Mouse (Mus musculus) cerebellum, postnatal 36 days (tissue): ENCODE measurements around the gene Ctdsp2.

Source experiments
- DNase-seq, 2 experiments: peaks; one replicate each; pipeline ENCODE4 v3.0.0; 2021 to 2022; ENCODE audit warnings: mixed read lengths in 2 of 2

Gene Ctdsp2

GRCm38 (mm10) chr10:126963821-126964220 lies 14.7 kb upstream of the Ctdsp2 start:
- DNase-seq: no peak

DNA sequence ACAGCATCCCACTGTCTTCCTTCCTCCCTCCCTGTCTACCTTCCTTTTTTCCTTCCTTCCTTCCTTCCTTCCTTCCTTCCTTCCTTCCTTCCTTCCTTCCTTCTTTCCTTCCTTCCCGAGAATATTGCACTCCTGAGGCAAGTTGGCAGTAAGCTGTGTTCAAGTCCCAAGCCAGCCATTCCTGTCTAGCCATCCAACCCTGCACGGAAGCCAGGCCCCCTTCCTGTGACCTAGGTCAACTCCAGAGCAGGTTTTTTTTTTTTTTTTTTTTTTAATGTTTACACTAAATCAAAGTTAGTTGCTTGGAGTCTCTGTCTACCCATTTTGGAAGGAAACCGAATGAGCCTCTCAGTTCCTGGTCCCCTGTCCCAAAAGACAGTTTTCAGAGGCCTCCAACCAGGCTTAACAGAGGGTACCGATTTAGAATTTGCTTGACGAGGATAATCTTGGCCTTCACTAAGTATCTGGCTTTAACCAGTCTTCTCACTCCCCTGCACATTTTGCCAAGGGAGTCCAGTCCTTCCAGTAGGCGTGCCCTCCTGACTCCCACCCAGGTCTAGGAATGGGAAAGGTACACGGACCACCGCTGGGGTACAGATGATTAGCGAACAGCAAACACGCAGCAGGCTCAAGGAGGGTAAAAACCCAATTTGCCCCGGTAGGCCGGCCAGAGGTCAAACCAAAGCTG lies 7.0 kb upstream of the Ctdsp2 start:
- DNase-seq: no peak

DNA sequence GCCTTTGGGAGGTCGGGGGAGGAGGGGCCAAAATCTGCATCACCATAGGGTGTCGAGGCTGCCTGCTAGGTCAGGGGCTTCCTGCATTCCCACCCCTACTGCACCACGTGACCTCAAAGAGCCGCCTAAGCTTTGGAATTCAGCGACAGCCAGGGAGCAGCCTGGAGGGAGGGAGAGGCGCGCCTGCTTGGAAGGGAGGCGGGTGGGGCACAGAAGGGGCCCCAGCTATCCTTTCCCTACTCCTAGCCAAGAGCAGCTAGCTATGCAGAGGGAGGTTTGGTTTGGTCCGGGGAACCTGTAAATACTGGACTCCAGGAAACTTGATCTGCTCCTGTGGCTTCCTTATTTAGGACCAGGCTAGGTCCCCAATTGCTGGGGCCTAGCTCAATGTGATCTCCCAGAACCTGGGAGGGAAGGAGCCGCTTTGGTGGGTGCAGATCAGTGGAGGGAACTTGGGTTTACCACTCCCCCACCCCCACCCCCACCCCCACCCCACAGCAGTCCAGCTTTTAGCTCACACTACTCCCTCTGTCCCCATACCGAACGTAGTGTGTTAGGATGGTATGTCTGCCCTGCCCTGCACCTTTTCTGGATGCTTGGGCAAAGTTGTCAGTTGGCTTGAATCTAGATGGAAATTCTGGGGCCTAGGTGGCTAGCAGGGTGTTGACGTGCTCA lies 6.3 kb upstream of the Ctdsp2 start:
- no peak for DNase-seq

DNA sequence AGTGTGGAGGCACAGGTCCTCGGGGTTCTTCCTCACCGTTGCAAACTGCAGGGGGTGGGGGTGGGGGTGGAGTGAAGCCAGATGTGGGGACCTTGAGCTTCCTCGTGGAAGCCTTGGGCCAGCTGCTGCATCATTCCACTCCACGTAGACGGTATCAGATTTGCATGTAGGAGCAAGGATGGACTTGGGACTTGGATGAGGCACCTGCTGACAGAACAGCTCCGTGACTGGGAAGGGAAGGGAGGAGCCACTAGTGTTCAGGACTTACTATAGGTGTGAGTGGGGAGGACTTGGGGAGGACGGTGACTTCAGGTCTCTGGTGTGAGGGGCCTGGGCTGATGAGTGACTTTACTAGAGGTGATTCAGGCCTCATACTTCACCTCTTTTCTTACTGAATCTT lies 5.5 kb upstream of the Ctdsp2 start:
- DNase-seq: no peak

DNA sequence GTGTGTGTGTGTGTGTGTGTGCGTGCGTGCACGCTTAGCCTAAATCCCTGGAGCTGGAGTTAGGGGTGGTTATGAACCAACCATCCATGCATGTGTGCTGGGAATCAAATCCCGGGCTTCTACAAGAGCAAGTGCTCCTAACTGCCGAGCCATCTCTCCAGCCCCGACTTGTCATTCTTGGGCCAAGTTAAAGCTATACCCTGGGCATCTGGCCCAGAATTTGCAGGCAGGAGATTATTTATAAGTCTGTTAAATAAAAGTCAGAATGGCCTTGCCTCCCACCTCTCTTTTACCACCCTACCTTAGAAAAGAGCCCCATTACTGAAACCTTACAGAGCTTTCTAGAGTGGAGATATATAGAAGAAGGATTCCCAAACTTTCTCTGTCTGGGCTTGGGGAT lies 2.8 kb upstream of the Ctdsp2 start:
- DNase-seq: no peak

GRCm38 (mm10) chr10:126977076-126977475 lies 1.4 kb upstream of the Ctdsp2 start:
- DNase-seq: no peak

DNA sequence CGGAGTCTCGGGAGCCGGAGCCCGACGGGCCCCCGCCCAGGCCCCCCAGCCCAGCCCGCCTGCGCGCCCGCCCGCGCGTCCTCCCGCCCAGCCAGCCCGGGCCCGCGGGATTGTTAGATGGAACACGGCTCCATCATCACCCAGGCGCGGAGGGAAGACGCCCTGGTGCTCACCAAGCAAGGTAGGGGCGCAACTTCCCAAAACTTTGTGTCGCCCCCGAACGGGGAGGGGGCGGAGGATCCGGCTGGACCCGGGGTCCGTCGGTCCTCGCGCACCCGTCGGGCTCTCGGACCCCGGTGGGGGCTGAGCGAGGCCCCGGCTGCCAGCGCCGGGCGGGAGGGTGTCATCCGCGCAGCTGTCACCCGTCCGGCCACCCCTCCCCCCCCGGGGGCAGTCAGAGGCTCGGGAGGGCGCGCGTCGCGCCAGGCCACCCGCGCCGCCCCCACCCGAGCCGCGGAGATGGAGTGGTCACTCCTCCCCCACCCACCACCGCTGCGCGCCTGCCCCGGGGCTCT lies 661 bp downstream of the Ctdsp2 start:
- peak; percentile 66 to 75 for DNase-seq

DNA sequence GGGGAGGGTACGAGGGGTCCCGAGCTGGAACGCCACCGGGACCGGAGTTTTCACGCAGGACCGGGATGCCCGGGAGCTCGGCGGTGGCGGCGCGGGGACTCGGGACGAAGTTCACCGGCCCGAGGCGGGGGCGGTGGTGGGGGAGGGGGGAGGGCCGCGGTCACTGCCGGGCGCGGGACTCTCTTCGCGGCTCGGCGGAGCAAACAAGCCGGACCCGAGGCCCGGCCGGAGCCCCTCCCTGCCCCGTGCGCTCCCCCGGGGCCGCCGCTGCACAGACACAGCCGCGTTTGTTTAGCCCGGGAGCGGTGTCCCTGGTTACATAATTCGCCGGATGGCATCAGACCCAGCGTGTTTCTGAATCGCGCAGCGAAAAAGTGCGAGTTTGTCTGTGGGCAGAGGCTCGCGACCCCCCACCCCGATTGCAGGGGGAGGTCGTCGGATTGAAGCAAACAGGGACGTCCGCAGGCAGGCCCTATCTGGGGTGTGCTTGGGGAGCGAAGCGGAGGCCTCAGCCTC lies 1.2 kb downstream of the Ctdsp2 start:
- peak; percentile 64 to 65 for DNase-seq

- peak; percentile 56 to 60 for DNase-seq
Observed at GRCm38 (mm10) chr10:126980221-126980932, 1.9 kb downstream of the Ctdsp2 start.

GRCm38 (mm10) chr10:126980933-126981530 lies 2.5 kb downstream of the Ctdsp2 start:
- no peak for DNase-seq

DNA sequence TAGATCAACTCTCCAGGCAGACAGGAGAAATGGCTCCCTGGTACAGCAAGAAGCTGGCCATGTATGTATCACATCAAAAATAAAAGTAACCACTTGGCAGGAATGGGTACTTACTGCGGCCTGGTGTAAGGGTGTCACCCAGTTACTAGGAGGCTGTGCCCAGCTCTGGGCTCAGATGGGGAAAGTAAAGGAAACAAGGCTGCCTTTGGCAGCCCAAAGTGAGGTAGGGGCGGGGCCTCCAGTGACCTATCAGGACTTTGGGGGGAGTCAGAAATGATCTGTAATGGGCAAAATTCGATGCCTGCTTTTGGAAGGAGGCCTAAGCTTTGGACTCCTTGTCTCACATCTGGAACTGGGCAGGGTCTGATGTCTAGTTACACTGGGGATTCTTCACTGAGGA lies 3.2 kb downstream of the Ctdsp2 start:
- DNase-seq: no peak

DNA sequence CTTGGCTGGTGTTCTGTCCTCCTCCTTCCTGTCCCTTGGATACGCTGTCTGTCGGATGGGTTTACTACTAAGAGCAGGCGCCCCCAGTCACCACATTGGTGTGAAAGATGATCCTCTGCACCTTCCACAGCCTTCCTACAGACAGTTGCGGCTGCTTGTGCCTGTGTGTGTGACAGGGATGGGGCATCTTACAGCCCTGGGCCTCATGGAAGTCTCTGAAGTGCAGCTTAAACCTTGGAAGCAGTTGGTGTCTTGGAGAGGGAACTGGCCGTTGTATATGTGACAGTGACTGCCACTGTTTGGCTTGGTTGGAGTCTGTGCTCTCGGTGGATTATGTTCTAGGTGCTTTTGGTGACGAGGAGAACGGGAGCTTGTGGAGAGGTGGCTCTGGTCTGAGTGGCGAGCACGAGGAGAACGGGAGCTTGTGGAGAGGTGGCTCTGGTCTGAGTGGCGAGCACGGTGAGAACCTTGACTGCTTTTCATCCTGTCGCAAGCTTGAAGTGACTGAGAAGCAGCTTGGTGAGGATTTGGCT lies 4.7 kb downstream of the Ctdsp2 start:
- no peak for DNase-seq

DNA sequence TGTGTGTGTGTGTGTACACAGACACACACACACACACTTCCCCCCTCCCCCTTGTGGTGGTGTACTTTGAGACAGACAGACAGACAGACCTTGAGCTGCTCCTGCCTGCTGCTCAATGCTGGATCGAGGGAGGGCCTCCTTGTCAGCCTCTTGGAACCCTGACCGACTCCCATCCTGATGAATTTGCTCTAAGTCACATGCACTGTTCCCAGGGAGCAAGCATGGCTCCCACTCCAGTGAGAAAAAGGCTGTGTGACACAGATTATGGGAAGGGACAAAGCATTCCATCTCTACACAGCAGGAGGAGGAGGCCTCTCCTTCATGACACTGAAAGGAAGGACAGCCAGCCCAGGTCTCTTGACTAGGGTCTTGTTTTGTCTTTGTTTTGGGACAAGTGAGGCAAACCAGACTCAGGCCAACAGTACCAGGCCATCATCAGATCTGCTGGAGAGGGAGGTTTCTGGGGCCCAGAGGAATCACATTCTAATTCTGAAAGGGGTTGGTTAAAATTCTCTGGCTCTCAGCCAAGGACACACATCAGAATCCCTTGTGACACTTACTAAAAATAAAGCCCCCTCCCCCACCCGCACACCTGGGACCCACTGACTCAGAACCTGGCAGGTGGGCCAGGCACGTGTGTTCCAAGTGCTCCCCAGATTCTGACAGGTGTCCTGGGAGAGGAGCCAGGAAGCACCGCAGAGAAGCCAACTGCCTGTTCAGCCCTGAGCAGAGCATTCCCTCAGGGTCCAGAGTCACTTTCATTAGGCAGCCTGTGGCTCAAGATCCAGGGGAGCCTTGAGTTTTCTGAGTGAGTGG lies 5.9 kb downstream of the Ctdsp2 start:
- DNase-seq: peak; percentile 90 to 92

DNA sequence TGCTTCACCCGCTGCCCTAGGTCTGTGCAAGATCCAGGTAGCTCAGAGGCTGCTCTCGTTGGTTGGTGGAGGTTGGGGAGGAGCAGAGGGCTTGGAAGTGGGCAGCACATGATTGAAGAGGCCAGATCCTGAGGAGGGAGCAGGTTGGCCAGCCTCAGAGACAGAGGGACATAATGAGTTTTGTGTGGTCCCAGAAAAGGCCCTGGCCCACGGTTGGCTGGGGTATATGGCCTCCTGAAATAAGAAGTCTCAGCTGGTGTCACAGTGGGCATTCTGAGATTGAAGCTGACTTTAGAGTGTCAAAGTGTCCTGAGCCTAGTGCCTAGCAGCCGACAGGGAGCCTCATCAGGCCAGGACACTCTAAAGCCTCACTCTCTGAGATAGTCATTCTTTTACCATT lies 6.6 kb downstream of the Ctdsp2 start:
- DNase-seq: no peak

DNA sequence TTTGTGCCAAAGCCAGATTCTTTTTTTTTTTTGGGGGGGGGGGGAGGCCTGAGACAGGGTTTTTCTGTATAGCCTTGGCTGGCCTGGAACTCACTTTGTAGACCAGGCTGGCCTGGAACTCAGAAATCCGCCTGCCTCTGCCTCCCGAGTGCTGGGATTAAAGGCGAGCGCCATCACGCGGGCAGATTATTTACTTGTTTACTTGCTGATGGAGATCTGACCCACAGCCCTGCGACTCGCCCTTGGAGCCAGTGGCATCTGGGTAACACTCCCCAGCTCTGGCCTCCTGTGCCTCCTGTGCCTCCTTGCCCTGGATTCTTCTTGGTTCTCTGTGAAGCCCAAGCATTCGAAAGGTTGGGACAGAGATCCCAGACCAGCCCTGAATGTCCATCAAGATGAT lies 7.1 kb downstream of the Ctdsp2 start:
- no peak for DNase-seq

GRCm38 (mm10) chr10:126986541-126986961 lies 8.0 kb downstream of the Ctdsp2 start:
- peak; percentile 89 to 90 for DNase-seq

DNA sequence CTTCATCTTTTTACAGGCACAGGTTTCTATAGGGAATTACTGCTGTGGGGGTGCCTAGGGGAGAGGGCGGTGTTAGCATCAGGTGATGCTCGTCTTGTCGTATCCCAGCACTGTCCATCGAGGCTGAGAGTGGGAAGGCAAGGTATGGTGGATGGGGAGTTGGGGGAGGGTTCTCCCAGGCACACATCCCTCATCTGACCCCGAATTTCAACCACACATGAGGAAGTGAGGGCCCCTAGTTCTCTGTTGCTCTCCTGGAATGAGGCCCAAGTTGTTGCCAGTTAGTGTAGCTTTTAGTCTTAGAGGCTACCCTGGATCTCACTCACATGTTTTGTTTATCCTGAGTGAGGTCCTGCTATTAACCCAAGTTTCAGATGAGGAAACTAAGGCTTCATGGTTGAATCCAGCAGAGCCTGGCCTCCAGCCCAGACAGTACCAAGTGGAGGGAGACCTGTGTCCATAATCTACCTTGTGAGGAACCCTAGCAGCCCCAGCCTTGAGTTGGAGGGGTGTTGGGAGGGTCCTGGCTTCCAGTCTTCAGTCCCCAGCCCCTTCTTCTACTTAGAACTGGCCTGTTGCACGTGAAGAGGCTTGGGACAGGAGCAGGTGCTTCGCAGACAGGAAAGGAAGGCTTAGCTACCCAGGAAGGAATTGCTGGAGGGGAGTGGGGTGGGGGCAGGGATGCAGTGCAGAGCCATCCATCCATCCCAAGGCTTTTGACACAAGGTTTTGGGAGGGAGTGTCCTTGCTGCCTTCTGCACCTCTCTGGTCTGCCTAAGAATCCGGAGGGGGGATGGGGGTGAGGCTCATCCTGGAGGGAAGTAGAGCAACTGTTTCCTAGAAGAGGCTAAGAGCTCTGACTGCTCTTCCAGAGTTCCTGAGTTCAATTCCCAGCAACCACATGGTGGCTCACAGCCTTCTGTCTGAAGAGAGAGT lies 8.9 kb downstream of the Ctdsp2 start:
- no peak for DNase-seq

- DNase-seq: no peak
Observed at GRCm38 (mm10) chr10:126988513-126989165, 10.1 kb downstream of the Ctdsp2 start.

GRCm38 (mm10) chr10:126990313-126991056 lies 12.0 kb downstream of the Ctdsp2 start:
- DNase-seq: peak; percentile 88 to 89
